Mouse (Mus musculus) retina, postnatal 1 day (tissue): Measurements from ENCODE around the gene Cyp2d9.
"Not testable (repeated sequence)": the region's sequence is repeated elsewhere in the genome, so short reads cannot be mapped to it uniquely, and the experiment has no call there.

Experiments
- DNase-seq: peaks from one replicate; pipeline ENCODE4 v3.0.0-alpha.2; 2012

Gene Cyp2d9

GRCm38 (mm10) chr15:82433137-82433536, at the start of gene Cyp2d9:
TSS of gene Cyp2d9 (plus strand) at chr15:82433437.
- no peak for DNase-seq

GRCm38 (mm10) chr15:82385729-82386128, 47.5 kb upstream of the Cyp2d9 start:
- no peak for DNase-seq

- not testable (repeated sequence) for DNase-seq
These were observed 43.3 kb upstream of the Cyp2d9 start for GRCm38 (mm10) chr15:82389916-82390315.

GRCm38 (mm10) chr15:82393922-82394321, 39.3 kb upstream of the Cyp2d9 start, which contains the start of gene Cyp2d11:
TSS of gene Cyp2d11 (minus strand) at chr15:82394022.
- DNase-seq = not testable (repeated sequence)

- not testable (repeated sequence) for DNase-seq
These were observed 37.3 kb upstream of the Cyp2d9 start for GRCm38 (mm10) chr15:82395955-82396354.

- no peak for DNase-seq
These were observed 31.7 kb upstream of the Cyp2d9 start for GRCm38 (mm10) chr15:82401516-82401915.

GRCm38 (mm10) chr15:82402106-82402505, 31.1 kb upstream of the Cyp2d9 start:
- no peak for DNase-seq

GRCm38 (mm10) chr15:82402741-82403140, 30.5 kb upstream of the Cyp2d9 start:
- DNase-seq = no peak

- no peak for DNase-seq
These were observed 29.6 kb upstream of the Cyp2d9 start for GRCm38 (mm10) chr15:82403606-82404005.

- DNase-seq = no peak
These were observed 29.1 kb upstream of the Cyp2d9 start for GRCm38 (mm10) chr15:82404163-82404562.

GRCm38 (mm10) chr15:82406981-82407380, 26.3 kb upstream of the Cyp2d9 start, which contains the start of gene Cyp2d10:
TSS of gene Cyp2d10 (minus strand) at chr15:82407195.
- no peak for DNase-seq

- DNase-seq = no peak
These were observed 25.7 kb upstream of the Cyp2d9 start for GRCm38 (mm10) chr15:82407536-82407935.

GRCm38 (mm10) chr15:82416797-82417789, 16.1 kb upstream of the Cyp2d9 start:
- DNase-seq = peak; percentile 85

- DNase-seq = no peak
These were observed 14.6 kb upstream of the Cyp2d9 start for GRCm38 (mm10) chr15:82418616-82419015.

GRCm38 (mm10) chr15:82422935-82423334, 10.3 kb upstream of the Cyp2d9 start:
- no peak for DNase-seq

- no peak for DNase-seq
These were observed 9.8 kb upstream of the Cyp2d9 start for GRCm38 (mm10) chr15:82423471-82423870.

GRCm38 (mm10) chr15:82433621-82434020, 384 bp downstream of the Cyp2d9 start:
- no peak for DNase-seq

GRCm38 (mm10) chr15:82434541-82434940, 1.3 kb downstream of the Cyp2d9 start:
- no peak for DNase-seq

- DNase-seq = no peak
These were observed 1.8 kb downstream of the Cyp2d9 start for GRCm38 (mm10) chr15:82435011-82435410.

GRCm38 (mm10) chr15:82435606-82436005, 2.4 kb downstream of the Cyp2d9 start:
- no peak for DNase-seq

- DNase-seq = no peak
These were observed 4.9 kb downstream of the Cyp2d9 start for GRCm38 (mm10) chr15:82437975-82438617.

GRCm38 (mm10) chr15:82443658-82444057, 10.4 kb downstream of the Cyp2d9 start:
- DNase-seq = no peak

- no peak for DNase-seq
These were observed 12.0 kb downstream of the Cyp2d9 start for GRCm38 (mm10) chr15:82445196-82445595.

GRCm38 (mm10) chr15:82450045-82450444, 16.8 kb downstream of the Cyp2d9 start:
- not testable (repeated sequence) for DNase-seq
